Mouse (Mus musculus) stomach, embryonic 15.5 days (tissue): ENCODE results near the gene Prdx6b. TPM values are rescaled to one million over a fixed set of nuclear protein-coding genes. Genes with fewer than 3 reads are reported as not detected.

Experiments used
- ATAC-seq: fragments of 200-750 bp; cut with Nextera tagmentation; 2 replicates; pipeline ENCODE4 v1.8.0; 2017; ENCODE audit warnings: low read depth, moderate number of reproducible peaks, moderate TSS enrichment; ENCODE audit not compliant: insufficient read depth, low FRiP score
- H3K27ac ChIP-seq: fragments of 300-500 bp; sonication (generic); 2 replicates; pipeline ENCODE4 v1.5.1; 2015; ENCODE audit warnings: mild to moderate bottlenecking, inconsistent platforms
- H3K27me3 ChIP-seq: fragments of 300-500 bp; sonication (generic); replicated peaks from 2 replicates; pipeline ENCODE4 v1.6.1; 2015; ENCODE audit warnings: inconsistent platforms
- H3K36me3 ChIP-seq: fragments of 300-500 bp; sonication (generic); 2 replicates; pipeline ENCODE4 v1.6.1; 2015; ENCODE audit warnings: inconsistent platforms
- H3K4me1 ChIP-seq: fragments of 300-500 bp; sonication (generic); 2 replicates; pipeline ENCODE4 v1.6.1; 2015; ENCODE audit warnings: inconsistent platforms
- H3K4me2 ChIP-seq: fragments of 300-500 bp; sonication (generic); 2 replicates; pipeline ENCODE4 v1.6.1; 2015; ENCODE audit warnings: mild to moderate bottlenecking, inconsistent platforms
- H3K4me3 ChIP-seq: fragments of 300-500 bp; sonication (generic); replicated peaks from 2 replicates; pipeline ENCODE4 v1.5.1; 2015; ENCODE audit warnings: inconsistent platforms
- H3K9ac ChIP-seq: fragments of 300-500 bp; sonication (generic); 2 replicates; pipeline ENCODE4 v1.6.1; 2015; ENCODE audit warnings: inconsistent platforms
- H3K9me3 ChIP-seq: fragments of 300-500 bp; sonication (generic); 2 replicates; pipeline ENCODE4 v1.6.1; 2016; ENCODE audit warnings: inconsistent platforms
- WGBS: fragments of 180-500 bp; shearing (Covaris S2); methylation state at CpG from one replicate; pipeline ENCODE4 v1.1.7; 2015; 5-methylcytosine and 5-hydroxymethylcytosine counted together
- polyA plus RNA-seq: library from polyadenylated mRNA; unstranded; fragments of >200 nt; fragmentation: Nextera tagmentation; extraction: Ambion mirVana; gene quantifications from 2 replicates; pipeline ENCODE4 v1.2.1, GENCODE M21; 2015

Prdx6b gene
- polyA plus RNA-seq: 0.04 and 0.10 TPM in 2 replicates

GRCm38 (mm10) chr2:80292172-80292571, at the start of gene Prdx6b:
Gene Prdx6b, plus strand, starts transcription at chr2:80292472.
- no peaks in the 10 kb centered on the region for H3K4me1 ChIP-seq
- no peak within 1 kb of the TSS for H3K9ac ChIP-seq
- no peaks in the 10 kb centered on the region for H3K36me3 ChIP-seq
- WGBS: 80% methylated on average over 8 of the region's 8 CpGs
- H3K9me3 ChIP-seq: no peaks in the 10 kb centered on the region
- H3K4me2 ChIP-seq: no peak within 1 kb of the TSS
- H3K4me3 ChIP-seq: no peak within 1 kb of the TSS
- no peak within 1 kb of the TSS for H3K27ac ChIP-seq
- no peak for ATAC-seq
- H3K27me3 ChIP-seq: no peaks in the 10 kb centered on the region

- Histone ChIP-seq H3K27ac (no peak overlapping the region), H3K4me2 (no peak overlapping the region), H3K4me1 (no peaks in the 10 kb centered on the region), H3K4me3 (no peak overlapping the region), H3K9ac (no peak overlapping the region), H3K9me3 (no peaks in the 10 kb centered on the region), H3K27me3 (no peaks in the 10 kb centered on the region), H3K36me3 (no peaks in the 10 kb centered on the region)
- 78% methylated on average over 3 of the region's 3 CpGs for WGBS
- no peak for ATAC-seq
Measured at GRCm38 (mm10) chr2:80247466-80247865, 44.8 kb upstream of the Prdx6b start.

DNA sequence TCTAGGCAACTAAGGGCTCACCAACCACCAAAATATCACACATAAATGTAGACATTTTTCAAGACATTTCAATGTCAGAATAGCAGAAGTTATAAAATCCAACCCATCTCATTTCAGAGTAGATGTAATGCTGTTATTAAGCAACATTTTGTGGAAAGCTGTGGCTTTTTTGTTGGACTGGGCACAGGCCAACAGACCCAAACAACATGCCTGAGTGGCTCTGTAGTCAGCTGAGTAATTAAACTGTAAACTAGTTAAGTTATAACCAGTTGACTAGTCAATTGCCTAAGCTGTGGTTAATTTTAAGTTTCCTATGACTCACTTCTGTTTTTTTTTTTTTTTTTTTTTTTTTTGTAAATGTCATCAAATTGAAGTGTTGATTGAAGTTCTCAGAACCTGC, 44.4 kb upstream of the Prdx6b start:
- Histone ChIP-seq H3K27ac (no peak overlapping the region), H3K4me2 (no peak overlapping the region), H3K4me3 (no peak overlapping the region), H3K9ac (no peak overlapping the region), H3K36me3 (no peaks in the 10 kb centered on the region), H3K27me3 (no peaks in the 10 kb centered on the region), H3K9me3 (no peaks in the 10 kb centered on the region), H3K4me1 (no peaks in the 10 kb centered on the region)
- ATAC-seq: no peak

DNA sequence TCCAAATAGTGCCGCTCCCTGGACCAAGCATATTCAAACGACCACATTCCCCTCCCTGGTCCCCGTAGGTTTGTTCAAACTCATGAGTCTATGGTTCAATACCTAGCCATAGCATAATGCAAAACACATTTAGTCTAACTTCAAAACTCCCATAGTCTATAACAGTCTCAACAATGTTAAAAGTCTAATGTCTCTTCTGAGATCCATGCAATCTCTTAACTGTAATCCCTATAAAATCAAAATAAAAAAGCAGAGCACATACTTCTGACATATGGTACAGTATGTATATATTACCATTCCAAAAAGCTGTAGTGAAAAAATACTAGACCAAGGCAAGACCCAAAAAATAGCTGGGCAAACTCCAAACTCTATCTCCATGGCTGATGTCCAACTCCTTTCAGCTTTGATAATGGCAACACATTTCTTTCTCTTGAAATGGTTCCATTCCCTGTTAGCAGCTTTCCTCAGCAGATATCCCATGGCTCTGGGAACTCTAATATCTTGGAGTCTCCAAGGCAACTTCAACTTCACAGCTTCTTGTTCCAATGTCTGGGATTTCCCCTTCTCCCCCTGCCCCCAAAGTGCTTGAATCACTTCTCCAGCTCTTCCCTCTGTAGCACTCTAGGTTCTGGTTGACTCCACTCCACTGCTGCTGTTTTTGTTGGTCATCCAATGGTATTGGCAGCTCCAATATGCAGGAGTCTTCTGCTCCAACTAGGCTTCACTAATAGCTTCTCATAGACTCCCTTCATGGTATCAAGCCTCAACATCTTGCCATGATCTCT, 32.2 kb upstream of the Prdx6b start:
- Histone ChIP-seq H3K4me1 (no peaks in the 10 kb centered on the region), H3K36me3 (no peaks in the 10 kb centered on the region), H3K27ac (no peak overlapping the region), H3K4me3 (no peak overlapping the region), H3K27me3 (no peaks in the 10 kb centered on the region), H3K4me2 (no peak overlapping the region), H3K9ac (no peak overlapping the region), H3K9me3 (no peaks in the 10 kb centered on the region)
- no peak for ATAC-seq
- 87% methylated on average over 3 of the region's 3 CpGs for WGBS

DNA sequence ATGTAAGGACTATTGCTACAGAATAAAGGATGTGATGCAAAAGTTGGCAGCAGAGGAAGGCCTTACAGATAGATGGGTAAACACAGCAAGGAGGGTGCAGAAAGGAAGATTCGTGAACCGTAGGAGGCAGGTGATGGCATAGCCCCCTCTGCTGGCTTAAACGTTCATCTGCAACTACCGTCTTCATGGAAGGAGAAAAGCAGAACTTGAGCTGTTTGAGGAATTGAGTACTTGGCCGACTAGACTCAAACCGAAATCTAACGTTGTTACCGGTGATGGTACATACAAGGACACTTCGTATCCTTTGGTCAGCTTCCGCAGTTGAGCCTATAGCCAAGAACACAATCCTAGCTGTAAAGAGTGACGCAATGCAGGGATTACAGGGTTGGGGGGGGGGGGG, 25.4 kb upstream of the Prdx6b start:
- Histone ChIP-seq H3K9ac (no peak overlapping the region), H3K36me3 (no peaks in the 10 kb centered on the region), H3K4me3 (peak overlapping the region; percentile 9; the same call in 1 of the 2 replicates), H3K4me2 (peak overlapping the region; percentile 37), H3K27ac (no peak overlapping the region), H3K9me3 (no peaks in the 10 kb centered on the region), H3K4me1 (no peaks in the 10 kb centered on the region), H3K27me3 (no peaks in the 10 kb centered on the region)
- 18% methylated on average over 11 of the region's 11 CpGs for WGBS
- ATAC-seq: no peak

GRCm38 (mm10) chr2:80268053-80268452, 24.2 kb upstream of the Prdx6b start:
- H3K27ac ChIP-seq: no peak overlapping the region
- H3K4me3 ChIP-seq: no peak overlapping the region
- WGBS: 56% methylated on average over 4 of the region's 4 CpGs
- H3K36me3 ChIP-seq: no peaks in the 10 kb centered on the region
- no peaks in the 10 kb centered on the region for H3K27me3 ChIP-seq
- no peak overlapping the region for H3K4me2 ChIP-seq
- no peaks in the 10 kb centered on the region for H3K4me1 ChIP-seq
- no peak for ATAC-seq
- H3K9ac ChIP-seq: no peak overlapping the region
- H3K9me3 ChIP-seq: no peaks in the 10 kb centered on the region

- H3K4me1 ChIP-seq: no peaks in the 10 kb centered on the region
- H3K27ac ChIP-seq: no peak overlapping the region
- no peak overlapping the region for H3K4me2 ChIP-seq
- H3K36me3 ChIP-seq: no peaks in the 10 kb centered on the region
- H3K9me3 ChIP-seq: no peaks in the 10 kb centered on the region
- no peak for ATAC-seq
- H3K4me3 ChIP-seq: no peak overlapping the region
- no peaks in the 10 kb centered on the region for H3K27me3 ChIP-seq
- no peak overlapping the region for H3K9ac ChIP-seq
- 43% methylated on average over 1 of the region's 1 CpGs for WGBS
Measured at GRCm38 (mm10) chr2:80271431-80271830, 20.8 kb upstream of the Prdx6b start.

- H3K27me3 ChIP-seq: no peaks in the 10 kb centered on the region
- no peak overlapping the region for H3K27ac ChIP-seq
- no peak for ATAC-seq
- no peak overlapping the region for H3K4me3 ChIP-seq
- no peaks in the 10 kb centered on the region for H3K9me3 ChIP-seq
- 85% methylated on average over 3 of the region's 3 CpGs for WGBS
- H3K4me2 ChIP-seq: no peak overlapping the region
- H3K4me1 ChIP-seq: no peaks in the 10 kb centered on the region
- H3K36me3 ChIP-seq: no peaks in the 10 kb centered on the region
- no peak overlapping the region for H3K9ac ChIP-seq
Measured at GRCm38 (mm10) chr2:80273038-80273437, 19.2 kb upstream of the Prdx6b start.

DNA sequence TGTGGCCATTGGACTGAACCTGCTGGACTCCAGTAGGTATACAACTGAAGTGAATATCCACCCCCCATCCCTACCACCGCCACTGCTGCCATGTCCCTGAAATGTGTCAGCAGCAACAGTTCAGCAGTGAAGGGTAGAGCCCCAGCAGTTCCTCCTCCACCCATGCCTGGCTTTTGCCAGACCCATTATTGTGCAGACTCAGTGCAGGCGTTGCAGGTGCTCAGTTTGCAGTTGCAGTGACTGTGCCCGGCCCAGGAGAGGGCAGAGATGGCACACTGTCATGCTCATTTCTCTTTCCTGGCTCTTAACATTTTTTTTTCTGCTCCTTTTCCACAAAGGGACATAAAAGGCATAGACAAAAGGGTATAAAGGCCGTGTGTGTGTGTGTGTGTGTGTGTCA, 18.5 kb upstream of the Prdx6b start:
- WGBS: 74% methylated on average over 4 of the region's 4 CpGs
- Histone ChIP-seq H3K4me1 (no peaks in the 10 kb centered on the region), H3K27me3 (no peaks in the 10 kb centered on the region), H3K36me3 (no peaks in the 10 kb centered on the region), H3K4me2 (no peak overlapping the region), H3K27ac (no peak overlapping the region), H3K4me3 (no peak overlapping the region), H3K9me3 (no peaks in the 10 kb centered on the region), H3K9ac (no peak overlapping the region)
- no peak for ATAC-seq

DNA sequence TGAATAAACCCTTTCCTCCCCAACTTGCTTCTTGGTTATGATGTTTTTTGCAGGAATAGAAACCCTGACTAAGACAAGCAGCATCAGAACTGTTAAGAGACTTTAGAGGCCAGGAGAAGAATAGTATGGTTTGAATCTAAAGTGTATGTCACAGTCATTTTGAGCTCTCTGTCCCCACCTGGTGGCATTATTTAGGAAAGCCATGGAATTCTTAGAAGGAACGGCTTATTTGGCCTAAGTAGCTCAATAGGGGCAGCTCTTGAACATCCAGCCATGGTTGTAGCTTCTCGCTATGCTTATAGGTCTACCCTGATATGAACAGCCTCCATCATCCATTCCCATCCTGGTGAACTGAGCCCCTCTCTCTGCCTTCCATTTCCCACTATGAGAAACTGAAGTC, 17.1 kb upstream of the Prdx6b start:
- Histone ChIP-seq H3K9ac (no peak overlapping the region), H3K36me3 (no peaks in the 10 kb centered on the region), H3K4me3 (no peak overlapping the region), H3K27ac (no peak overlapping the region), H3K9me3 (no peaks in the 10 kb centered on the region), H3K4me1 (no peaks in the 10 kb centered on the region), H3K27me3 (no peaks in the 10 kb centered on the region), H3K4me2 (no peak overlapping the region)
- 45% methylated on average over 2 of the region's 2 CpGs for WGBS
- ATAC-seq: no peak

DNA sequence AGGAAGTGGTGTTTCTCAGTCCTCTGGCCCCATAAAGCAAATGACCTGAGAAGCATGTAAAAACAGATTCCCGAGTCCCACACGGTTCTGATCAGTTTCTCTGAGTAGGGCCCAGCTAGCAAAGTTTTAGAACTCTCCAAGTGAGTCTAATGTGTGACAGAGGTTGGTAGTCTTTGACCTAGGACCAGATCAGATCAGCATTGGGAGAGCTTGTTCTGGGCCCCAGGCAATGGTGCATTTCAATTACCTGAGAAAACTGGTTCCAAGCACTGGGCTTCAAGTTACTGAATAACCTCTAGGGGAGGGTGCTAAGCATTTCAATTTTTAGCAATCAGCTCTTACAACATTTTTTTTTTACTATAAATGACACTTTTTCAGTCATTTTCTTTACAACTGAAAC, 10.1 kb upstream of the Prdx6b start:
- Histone ChIP-seq H3K4me3 (no peak overlapping the region), H3K36me3 (no peaks in the 10 kb centered on the region), H3K27me3 (no peaks in the 10 kb centered on the region), H3K4me2 (no peak overlapping the region), H3K4me1 (no peaks in the 10 kb centered on the region), H3K27ac (no peak overlapping the region), H3K9ac (no peak overlapping the region), H3K9me3 (no peaks in the 10 kb centered on the region)
- no peak for ATAC-seq
- WGBS: 72% methylated on average over 2 of the region's 2 CpGs

GRCm38 (mm10) chr2:80286397-80286796, 5.9 kb upstream of the Prdx6b start:
- Histone ChIP-seq H3K4me3 (no peak overlapping the region), H3K9me3 (no peaks in the 10 kb centered on the region), H3K9ac (no peak overlapping the region), H3K27ac (no peak overlapping the region), H3K4me1 (no peaks in the 10 kb centered on the region), H3K4me2 (no peak overlapping the region), H3K36me3 (no peaks in the 10 kb centered on the region), H3K27me3 (no peaks in the 10 kb centered on the region)
- ATAC-seq: no peak
- 88% methylated on average over 4 of the region's 4 CpGs for WGBS

- Histone ChIP-seq H3K27me3 (no peaks in the 10 kb centered on the region), H3K27ac (no peak overlapping the region), H3K36me3 (no peaks in the 10 kb centered on the region), H3K9me3 (no peaks in the 10 kb centered on the region), H3K4me1 (no peaks in the 10 kb centered on the region), H3K9ac (no peak overlapping the region), H3K4me3 (no peak overlapping the region), H3K4me2 (no peak overlapping the region)
- 66% methylated on average over 3 of the region's 3 CpGs for WGBS
- ATAC-seq: no peak
Measured at GRCm38 (mm10) chr2:80298334-80298733, 6.1 kb downstream of the Prdx6b start.
